Mouse (Mus musculus): ENCODE measurements around the gene B9d2.

The B9d2 gene

DNA sequence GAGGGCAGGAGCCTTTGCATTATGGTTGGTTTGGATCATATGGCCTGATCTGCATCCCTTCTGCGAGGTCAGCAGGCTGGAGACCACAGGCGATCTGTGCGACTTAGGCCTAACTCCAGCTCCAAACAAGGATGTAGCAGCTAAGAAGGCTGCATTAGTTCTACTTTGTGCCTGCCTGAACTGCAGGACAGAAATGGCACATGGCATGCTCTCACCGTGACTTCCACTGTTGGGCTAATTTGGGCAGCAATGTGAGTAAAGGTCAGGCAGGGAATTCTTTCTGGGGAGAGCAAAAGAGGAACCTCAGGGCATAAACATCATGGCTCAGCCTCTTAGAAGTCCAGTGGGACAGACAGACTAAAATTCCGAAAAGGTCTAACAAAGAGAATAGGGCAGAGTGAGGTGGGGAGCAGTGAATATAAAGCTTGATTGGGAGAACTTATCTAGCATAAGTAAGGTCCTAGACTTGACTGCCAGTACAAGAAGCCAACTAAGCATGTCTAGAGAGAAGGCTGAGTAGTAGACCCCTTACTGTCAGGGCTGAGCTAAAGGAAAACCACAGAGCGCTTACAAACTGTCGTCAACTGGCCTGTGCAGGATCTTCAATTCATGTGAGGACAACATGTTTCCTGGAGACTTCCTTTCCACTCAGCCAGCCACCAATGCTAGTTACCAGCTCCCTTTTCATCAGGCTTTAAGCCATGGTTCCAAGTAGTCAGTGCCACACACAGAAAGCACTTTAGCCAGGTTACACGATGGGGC, 50.9 kb downstream of the B9d2 start:
- no peak for DNase-seq (ENCODE audit: low read depth, low spot score)

DNA sequence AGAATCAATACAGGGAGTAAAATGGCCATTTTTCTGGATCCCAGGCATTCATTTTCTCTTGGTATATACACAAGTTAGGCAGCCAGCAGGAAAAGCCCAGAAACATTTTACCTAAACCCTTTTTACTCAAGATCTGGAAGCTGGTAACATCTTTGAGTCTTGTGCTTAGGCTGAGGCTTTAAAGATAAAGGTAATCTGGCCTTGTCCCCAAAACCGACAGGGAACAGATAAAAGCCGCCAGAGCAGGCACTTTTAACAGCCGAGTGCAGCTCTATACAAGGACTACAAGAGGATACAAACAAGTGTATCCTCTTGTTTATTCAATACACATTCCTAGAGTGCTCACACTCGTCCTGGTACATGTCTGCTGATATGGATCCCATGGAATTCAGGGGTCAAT, 54.4 kb downstream of the B9d2 start:
- DNase-seq (ENCODE audit: low read depth, low spot score) = no peak

Measured in telencephalon, adult 2 months (tissue).